Mouse (Mus musculus) MEL (cell line): ENCODE data around the gene Ggnbp2. TPM values are rescaled to one million over a fixed set of nuclear protein-coding genes. Genes with fewer than 3 reads are reported as not detected.

Experiments
- DNase-seq: peaks from one replicate; pipeline ENCODE4 v3.0.0; 2011; ENCODE audit warnings: low read depth, low spot score
- H3K27ac ChIP-seq: 2 replicates; pipeline ENCODE4 v1.5.1; 2012; ENCODE audit warnings: low read depth, mild to moderate bottlenecking, control low read depth, low read length, moderate library complexity; ENCODE audit not compliant: control insufficient read depth
- H3K27me3 ChIP-seq, 2 experiments: fragments of 150-350 bp in 1 of 2; sonication (generic) in 1 of 2; 2 replicates each; pipeline ENCODE4 v1.6.1; 2012; ENCODE audit warnings: low read length in 2 of 2, mild to moderate bottlenecking in 2 of 2, improper control_type of control experiment in 1 of 2, moderate library complexity in 1 of 2; ENCODE audit not compliant: insufficient read depth in 2 of 2, control insufficient read depth in 1 of 2
- H3K36me3 ChIP-seq, 2 experiments: 2 replicates each; pipeline ENCODE4 v1.6.1; 2012 to 2014; ENCODE audit warnings: low read length in 2 of 2, improper control_type of control experiment in 1 of 2, inconsistent platforms in 1 of 2, mild to moderate bottlenecking in 1 of 2; ENCODE audit not compliant: insufficient read depth in 2 of 2, control insufficient read depth in 1 of 2
- H3K4me1 ChIP-seq, 2 experiments: fragments of 150-350 bp in 1 of 2; sonication (generic) in 1 of 2; 2 replicates each; pipeline ENCODE4 v1.6.1; 2012; ENCODE audit warnings: low read length in 2 of 2, improper control_type of control experiment in 1 of 2, mild to moderate bottlenecking in 1 of 2; ENCODE audit not compliant: insufficient read depth in 2 of 2, control insufficient read depth in 1 of 2
- H3K4me3 ChIP-seq, 2 experiments: fragments of 150-350 bp in 1 of 2; sonication (generic) in 1 of 2; 2 replicates each; pipeline ENCODE4 v1.5.1; 2012; ENCODE audit warnings: low read depth in 2 of 2, low read length in 2 of 2, mild to moderate bottlenecking in 2 of 2, moderate library complexity in 2 of 2, control low read depth in 1 of 2, improper control_type of control experiment in 1 of 2; ENCODE audit not compliant: control insufficient read depth in 1 of 2, insufficient read depth in 1 of 2
- H3K79me2 ChIP-seq: 2 replicates; pipeline ENCODE4 v1.6.1; 2012; ENCODE audit warnings: mild to moderate bottlenecking, low read length, moderate library complexity; ENCODE audit not compliant: control insufficient read depth, poor library complexity, insufficient read depth
- H3K9ac ChIP-seq: 2 replicates; pipeline ENCODE4 v1.6.1; 2012; ENCODE audit warnings: low read depth, mild to moderate bottlenecking, control low read depth, low read length, moderate library complexity; ENCODE audit not compliant: control insufficient read depth, poor library complexity, severe bottlenecking
- H3K9me3 ChIP-seq: fragments of 150-350 bp; sonication (generic); replicated peaks from 2 replicates; pipeline ENCODE4 v1.6.1; 2012; ENCODE audit warnings: mild to moderate bottlenecking, low read length, improper control_type of control experiment, moderate library complexity; ENCODE audit not compliant: insufficient read depth
- BHLHE40 ChIP-seq: IDR thresholded peaks from 2 replicates; pipeline ENCODE4 v1.6.1; 2012; ENCODE audit warnings: low read depth, mild to moderate bottlenecking, inconsistent platforms, low read length, improper control_type of control experiment, borderline replicate concordance
- CHD1 ChIP-seq: IDR thresholded peaks from 2 replicates; pipeline ENCODE4 v1.6.1; 2012; ENCODE audit warnings: low read depth, mild to moderate bottlenecking, inconsistent platforms, low read length, improper control_type of control experiment
- CHD2 ChIP-seq: IDR thresholded peaks from 2 replicates; pipeline ENCODE4 v1.6.1; 2011; ENCODE audit warnings: low read length, improper control_type of control experiment
- CTCF ChIP-seq, 3 experiments: IDR thresholded peaks in 2 of 3; conservative IDR thresholded peaks in 1 of 3; 2 replicates each; pipeline ENCODE4 v1.5.1; 2011 to 2012; ENCODE audit warnings: low read length in 3 of 3, low read depth in 2 of 3, mild to moderate bottlenecking in 2 of 3, improper control_type of control experiment in 1 of 3, inconsistent platforms in 1 of 3, mixed read lengths in 1 of 3, moderate library complexity in 1 of 3; ENCODE audit not compliant: control insufficient read depth in 1 of 3, insufficient read depth in 1 of 3, poor library complexity in 1 of 3, severe bottlenecking in 1 of 3
- E2F4 ChIP-seq: IDR thresholded peaks from 2 replicates; pipeline ENCODE4 v1.6.1; 2011; ENCODE audit warnings: low read depth, low read length, improper control_type of control experiment, borderline replicate concordance
- ELF1 ChIP-seq: IDR thresholded peaks from 2 replicates; pipeline ENCODE4 v1.6.1; 2014; ENCODE audit warnings: low read depth, mild to moderate bottlenecking, inconsistent platforms, low read length, improper control_type of control experiment, moderate library complexity
- EP300 ChIP-seq, 2 experiments: IDR thresholded peaks; 2 replicates each; pipeline ENCODE4 v1.6.1; 2011; ENCODE audit warnings: improper control_type of control experiment in 2 of 2, low read length in 2 of 2, low read depth in 1 of 2, mild to moderate bottlenecking in 1 of 2
- ETS1 ChIP-seq: IDR thresholded peaks from 2 replicates; pipeline ENCODE4 v1.6.1; 2012; ENCODE audit warnings: low read depth, mild to moderate bottlenecking, inconsistent platforms, low read length, improper control_type of control experiment, moderate library complexity
- GABPA ChIP-seq: IDR thresholded peaks from 2 replicates; pipeline ENCODE4 v1.6.1; 2012; ENCODE audit warnings: low read depth, mild to moderate bottlenecking, inconsistent platforms, low read length, improper control_type of control experiment, moderate library complexity
- GATA1 ChIP-seq: IDR thresholded peaks from 2 replicates; pipeline ENCODE4 v1.6.1; 2011; ENCODE audit warnings: low read depth, low read length, improper control_type of control experiment
- HCFC1 ChIP-seq: IDR thresholded peaks from 2 replicates; pipeline ENCODE4 v1.6.1; 2012; ENCODE audit warnings: low read depth, mild to moderate bottlenecking, inconsistent platforms, low read length, improper control_type of control experiment, moderate library complexity
- JUND ChIP-seq: IDR thresholded peaks from 2 replicates; pipeline ENCODE4 v1.6.1; 2011; ENCODE audit warnings: low read depth, mild to moderate bottlenecking, improper control_type of control experiment, low read length
- KAT2A ChIP-seq: conservative IDR thresholded peaks from 2 replicates; pipeline ENCODE4 v1.6.1; 2012; ENCODE audit warnings: low read depth, low read length, improper control_type of control experiment, inconsistent platforms
- MAFK ChIP-seq: IDR thresholded peaks from 2 replicates; pipeline ENCODE4 v1.6.1; 2011; ENCODE audit warnings: low read depth, mild to moderate bottlenecking, low read length, improper control_type of control experiment, borderline replicate concordance
- MAX ChIP-seq: IDR thresholded peaks from 2 replicates; pipeline ENCODE4 v1.6.1; 2011; ENCODE audit warnings: low read length, improper control_type of control experiment
- MAZ ChIP-seq: IDR thresholded peaks from 2 replicates; pipeline ENCODE4 v1.6.1; 2012; ENCODE audit warnings: low read depth, mild to moderate bottlenecking, inconsistent platforms, low read length, improper control_type of control experiment
- MEF2A ChIP-seq: IDR thresholded peaks from 2 replicates; pipeline ENCODE4 v1.6.1; 2014; ENCODE audit warnings: low read depth, mild to moderate bottlenecking, inconsistent platforms, low read length, improper control_type of control experiment; ENCODE audit not compliant: poor library complexity, insufficient replicate concordance, severe bottlenecking; ENCODE audit errors: extremely low read depth
- MXI1 ChIP-seq: IDR thresholded peaks from 2 replicates; pipeline ENCODE4 v1.6.1; 2011; ENCODE audit warnings: mild to moderate bottlenecking, low read depth, low read length, improper control_type of control experiment
- MYB ChIP-seq: IDR thresholded peaks from 2 replicates; pipeline ENCODE4 v1.6.1; 2011; ENCODE audit warnings: mild to moderate bottlenecking, low read depth, low read length, improper control_type of control experiment
- MYC ChIP-seq: IDR thresholded peaks from 2 replicates; pipeline ENCODE4 v1.6.1; 2011; ENCODE audit warnings: low read depth, mild to moderate bottlenecking, low read length, improper control_type of control experiment, moderate library complexity
- NELFE ChIP-seq: IDR thresholded peaks from 2 replicates; pipeline ENCODE4 v1.6.1; 2011; ENCODE audit warnings: low read depth, low read length, improper control_type of control experiment
- NRF1 ChIP-seq: IDR thresholded peaks from 2 replicates; pipeline ENCODE4 v1.6.1; 2014; ENCODE audit warnings: low read depth, mild to moderate bottlenecking, inconsistent platforms, low read length, improper control_type of control experiment, moderate library complexity; ENCODE audit not compliant: poor library complexity, insufficient read depth, severe bottlenecking
- POLR2A ChIP-seq, 2 experiments: IDR thresholded peaks; 2 replicates each; pipeline ENCODE4 v1.6.1; 2011 to 2012; ENCODE audit warnings: low read length in 2 of 2, mild to moderate bottlenecking in 2 of 2, control low read depth in 1 of 2, improper control_type of control experiment in 1 of 2, low read depth in 1 of 2, moderate library complexity in 1 of 2; ENCODE audit not compliant: control insufficient read depth in 1 of 2, insufficient read depth in 1 of 2, poor library complexity in 1 of 2
- POLR2AphosphoS2 ChIP-seq: IDR thresholded peaks from 2 replicates; pipeline ENCODE4 v1.6.1; 2011; ENCODE audit warnings: low read length, improper control_type of control experiment
- POLR2AphosphoS5 ChIP-seq: IDR thresholded peaks from 2 replicates; pipeline ENCODE4 v1.6.1; 2012; ENCODE audit warnings: low read depth, borderline replicate concordance, mild to moderate bottlenecking, inconsistent platforms, low read length, moderate library complexity, mixed read lengths
- RCOR1 ChIP-seq: IDR thresholded peaks from 2 replicates; pipeline ENCODE4 v1.6.1; 2012; ENCODE audit warnings: low read depth, mild to moderate bottlenecking, inconsistent platforms, low read length, improper control_type of control experiment
- SIN3A ChIP-seq: IDR thresholded peaks from 2 replicates; pipeline ENCODE4 v1.6.1; 2012; ENCODE audit warnings: low read length, improper control_type of control experiment, inconsistent platforms
- SMC3 ChIP-seq: IDR thresholded peaks from 2 replicates; pipeline ENCODE4 v1.6.1; 2011; ENCODE audit warnings: low read depth, low read length, improper control_type of control experiment
- TAL1 ChIP-seq: IDR thresholded peaks from 2 replicates; pipeline ENCODE4 v1.6.1; 2012; ENCODE audit warnings: mild to moderate bottlenecking, inconsistent platforms, low read length, moderate library complexity, mixed read lengths
- TCF12 ChIP-seq: IDR thresholded peaks from 2 replicates; pipeline ENCODE4 v1.6.1; 2014; ENCODE audit warnings: low read depth, mild to moderate bottlenecking, inconsistent platforms, low read length, improper control_type of control experiment, moderate library complexity
- USF1 ChIP-seq: IDR thresholded peaks from 2 replicates; pipeline ENCODE4 v1.6.1; 2014; ENCODE audit warnings: low read depth, mild to moderate bottlenecking, inconsistent platforms, low read length, improper control_type of control experiment, moderate library complexity
- USF2 ChIP-seq, 2 experiments: IDR thresholded peaks; 2 replicates each; pipeline ENCODE4 v1.6.1; 2011 to 2012; ENCODE audit warnings: improper control_type of control experiment in 2 of 2, low read length in 2 of 2, borderline replicate concordance in 1 of 2, inconsistent platforms in 1 of 2, low read depth in 1 of 2, mild to moderate bottlenecking in 1 of 2; ENCODE audit not compliant: insufficient read depth in 1 of 2
- ZC3H11A ChIP-seq: IDR thresholded peaks from 2 replicates; pipeline ENCODE4 v1.6.1; 2012; ENCODE audit warnings: low read depth, mild to moderate bottlenecking, inconsistent platforms, low read length, improper control_type of control experiment
- ZKSCAN1 ChIP-seq: IDR thresholded peaks from 2 replicates; pipeline ENCODE4 v1.6.1; 2012; ENCODE audit warnings: low read depth, mild to moderate bottlenecking, inconsistent platforms, low read length, improper control_type of control experiment, moderate library complexity
- ZMIZ1 ChIP-seq: IDR thresholded peaks from 2 replicates; pipeline ENCODE4 v1.6.1; 2012; ENCODE audit warnings: low read depth, mild to moderate bottlenecking, inconsistent platforms, low read length, improper control_type of control experiment, moderate library complexity
- ZNF384 ChIP-seq: IDR thresholded peaks from 2 replicates; pipeline ENCODE4 v1.6.1; 2012; ENCODE audit warnings: low read depth, mild to moderate bottlenecking, inconsistent platforms, low read length, improper control_type of control experiment
- polyA plus RNA-seq, 2 experiments: library from polyadenylated mRNA; stranded (reverse) in 1 of 2; unstranded in 1 of 2; fragments of >175 nt in 1 of 2; fragments of >200 nt in 1 of 2; gene quantifications; 2 replicates each; pipeline versions ENCODE4 v1.2.1 to v1.2.4; 2012; ENCODE audit warnings: low replicate concordance in 2 of 2, low read depth in 1 of 2; ENCODE audit not compliant: insufficient read length in 2 of 2, insufficient read depth in 1 of 2, missing spikeins in 1 of 2
- total RNA-seq: library from RNA; depleted of rRNA; stranded (reverse); fragments of 300-350 nt; gene quantifications from 2 replicates; pipeline ENCODE4 v1.2.3, GENCODE M21; 2012

The Ggnbp2 gene
- total and polyA plus RNA-seq, 3 experiments, result 55.4 to 89.6 (median 83.0) TPM

DNA sequence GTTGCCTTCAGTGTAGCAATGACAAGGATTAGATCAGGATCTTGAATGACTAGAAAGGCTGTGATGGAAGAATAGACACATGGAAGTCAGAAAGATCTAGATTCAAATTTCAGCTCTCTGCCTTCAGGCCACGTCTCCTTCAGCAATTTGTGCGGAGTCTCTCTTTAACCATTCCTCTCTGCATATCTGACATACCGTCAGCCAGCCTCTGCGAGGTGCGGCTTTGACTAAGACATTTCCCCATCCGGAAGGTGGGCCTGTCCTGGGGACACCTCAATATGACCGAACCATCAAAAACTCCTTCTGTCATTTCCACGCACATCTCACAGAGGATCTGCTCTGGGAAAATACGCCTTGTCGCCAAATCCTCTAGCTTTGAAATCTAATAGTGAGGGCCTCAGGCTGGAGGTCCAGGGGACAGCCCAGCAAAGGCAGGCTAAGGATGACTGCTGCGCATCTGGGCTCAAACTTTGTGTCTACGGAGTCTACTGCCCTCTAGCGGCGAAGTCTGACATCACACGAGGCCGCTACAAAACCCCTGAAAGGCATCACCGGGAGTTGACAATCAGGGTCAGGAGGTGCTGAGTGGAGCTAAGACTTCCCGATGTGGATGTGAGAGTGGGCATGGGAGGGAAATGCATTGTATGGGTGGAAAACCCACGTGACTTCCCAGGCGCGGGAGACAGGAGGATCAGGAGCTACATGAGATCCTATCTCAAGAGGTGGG, 72.8 kb downstream of the Ggnbp2 start:
- no peak overlapping the region for H3K4me3 ChIP-seq
- no peak overlapping the region for H3K27ac ChIP-seq
- no peaks in the 10 kb centered on the region for H3K36me3 ChIP-seq
- peak; percentile 86 for DNase-seq
- H3K79me2 ChIP-seq, result no peaks in the 10 kb centered on the region
- H3K9ac ChIP-seq, result no peak overlapping the region
- no peaks in the 10 kb centered on the region for H3K9me3 ChIP-seq
- H3K4me1 ChIP-seq, result no peaks in the 10 kb centered on the region
- H3K27me3 ChIP-seq, result 0 out of 4 replicates have a peak, but pooled peaks cover 0 to 2% of the 10 kb centered on the region in 2 experiments
- TF ChIP-seq POLR2AphosphoS2 (no peak), BHLHE40 (no peak; the same call in 1 of the 2 replicates), E2F4 (no peak), ELF1 (no peak), ETS1 (no peak), TAL1 (no peak), TCF12 (no peak), GATA1 (no peak), ZNF384 (no peak), GABPA (no peak), EP300 (IDR thresholded peaks at IDR 0.05; ENCODE audit: low read depth in 1 of 2, low read length in 2 of 2) (no peak), MAX (peak; percentile 39; the same call in 1 of the 2 replicates), NRF1 (peak; percentile 36; the same call in 1 of the 2 replicates), ZC3H11A (peak; percentile 85), MAFK (no peak), MXI1 (no peak), CHD2 (no peak), JUND (no peak), USF2 (IDR thresholded peaks at IDR 0.05; ENCODE audit: borderline replicate concordance in 1 of 2, insufficient read depth in 1 of 2, low read depth in 1 of 2, low read length in 2 of 2) (no peak), NELFE (no peak), HCFC1 (no peak), SIN3A (no peak), POLR2AphosphoS5 (no peak), MEF2A (no peak), ZMIZ1 (no peak), CHD1 (no peak), MYB (no peak), SMC3 (peak; percentile 85), USF1 (peak; percentile 72), MYC (peak; percentile 66; the same call in 1 of the 2 replicates), RCOR1 (no peak), CTCF (IDR thresholded peaks at IDR 0.05 in 2 of 3, conservative IDR thresholded peaks at IDR 0.05 in 1 of 3; ENCODE audit: control insufficient read depth in 1 of 3, insufficient read depth in 1 of 3, low read depth in 2 of 3, low read length in 3 of 3, poor library complexity in 1 of 3, severe bottlenecking in 1 of 3) (peak; percentile 87 to 93 (median 91)), POLR2A (IDR thresholded peaks at IDR 0.05; ENCODE audit: control insufficient read depth in 1 of 2, insufficient read depth in 1 of 2, low read depth in 1 of 2, low read length in 2 of 2, poor library complexity in 1 of 2) (no peak), KAT2A (no peak), MAZ (no peak), ZKSCAN1 (no peak)
